Mouse (Mus musculus) frontal cortex, postnatal 14 days (tissue): ENCODE results near the gene Zfp786.

Source experiments
- DNase-seq, 2 experiments: peaks; one replicate each; pipeline ENCODE4 v3.0.0; 2022; ENCODE audit warnings: low spot score in 2 of 2

Gene Zfp786

GRCm38 (mm10) chr6:47821236-47821635 lies 9.4 kb downstream of the Zfp786 start:
- DNase-seq, result no peak

- DNase-seq, result no peak
Observed at GRCm38 (mm10) chr6:47819626-47820325, 10.9 kb downstream of the Zfp786 start.

- DNase-seq, result no peak
Observed at GRCm38 (mm10) chr6:47818721-47819120, 11.9 kb downstream of the Zfp786 start.

GRCm38 (mm10) chr6:47816151-47816550 lies 14.5 kb downstream of the Zfp786 start:
- DNase-seq, result no peak

- DNase-seq, result peak; percentile 97 to 98
Observed at GRCm38 (mm10) chr6:47813257-47813878, 17.3 kb downstream of the Zfp786 start, which contains the start of gene Pdia4. Gene Pdia4, minus strand, starts transcription at chr6:47813430.

GRCm38 (mm10) chr6:47812271-47812915 lies 18.3 kb downstream of the Zfp786 start:
- DNase-seq, result no peak

- DNase-seq, result no peak
Observed at GRCm38 (mm10) chr6:47811324-47811723, 19.3 kb downstream of the Zfp786 start.

GRCm38 (mm10) chr6:47810181-47810580 lies 20.5 kb downstream of the Zfp786 start:
- no peak for DNase-seq

GRCm38 (mm10) chr6:47809053-47809452 lies 21.6 kb downstream of the Zfp786 start:
- no peak for DNase-seq

GRCm38 (mm10) chr6:47808545-47808944 lies 22.1 kb downstream of the Zfp786 start:
- no peak for DNase-seq

- no peak for DNase-seq
Observed at GRCm38 (mm10) chr6:47807419-47807818, 23.2 kb downstream of the Zfp786 start.

GRCm38 (mm10) chr6:47805520-47805919 lies 25.1 kb downstream of the Zfp786 start:
- DNase-seq, result no peak

- DNase-seq, result no peak
Observed at GRCm38 (mm10) chr6:47799079-47799478, 31.6 kb downstream of the Zfp786 start.

- no peak for DNase-seq
Observed at GRCm38 (mm10) chr6:47794106-47794830, 36.4 kb downstream of the Zfp786 start.

- DNase-seq, result no peak
Observed at GRCm38 (mm10) chr6:47793284-47793683, 37.4 kb downstream of the Zfp786 start.

GRCm38 (mm10) chr6:47792533-47792932 lies 38.1 kb downstream of the Zfp786 start:
- no peak for DNase-seq

GRCm38 (mm10) chr6:47790745-47791144 lies 39.9 kb downstream of the Zfp786 start:
- no peak for DNase-seq

GRCm38 (mm10) chr6:47788821-47789220 lies 41.8 kb downstream of the Zfp786 start:
- no peak for DNase-seq

GRCm38 (mm10) chr6:47787941-47788736 lies 42.5 kb downstream of the Zfp786 start:
- DNase-seq, result peak; percentile 75 to 80

- DNase-seq, result no peak
Observed at GRCm38 (mm10) chr6:47784707-47785412, 45.8 kb downstream of the Zfp786 start.
